Mouse (Mus musculus) liver, embryonic 14 days (tissue): ENCODE data around the gene Eif4e3. TPM values are rescaled to one million over a fixed set of nuclear protein-coding genes. Genes with fewer than 3 reads are reported as not detected.

ENCODE experiments used
- polyA plus RNA-seq: library from polyadenylated mRNA; depleted of rRNA; stranded (reverse); fragments of >200 nt; gene quantifications from 2 replicates; pipeline ENCODE4 v1.2.3, GENCODE M21; 2012; rRNA removed

Eif4e3 gene
- polyA plus RNA-seq: 1.3 and 1.6 TPM in 2 replicates

GRCm38 (mm10) chr6:99666318-99667171 is at the start of gene Eif4e3, which contains the start of gene Gm20696:
TSS of gene Eif4e3 (minus strand) at chr6:99666771.
TSS of gene Gm20696 (minus strand) at chr6:99666797.

GRCm38 (mm10) chr6:99692206-99692915 is 25.8 kb upstream of the Eif4e3 start, which contains the start of gene Gpr27:
TSS of gene Gpr27 (plus strand) at chr6:99692679.

Other genes starting within 250 kb of the Eif4e3 start
- gene Foxp1, start 144.1 kb downstream of the Eif4e3 start, polyA plus RNA-seq: 6.5 and 8.0 TPM in 2 replicates
- gene Gm20696, start within 50 bp of the Eif4e3 start, polyA plus RNA-seq: 0.11 and 0.16 TPM in 2 replicates
- 0.03 and 0.06 TPM in 2 replicates for gene Gpr27, start 25.9 kb upstream of the Eif4e3 start, polyA plus RNA-seq
- gene Prok2, start 59.6 kb upstream of the Eif4e3 start, polyA plus RNA-seq: not detected in 2 replicates